Mouse (Mus musculus) hindbrain, postnatal 0 days (tissue): ENCODE data around the gene Slc30a4. TPM values are rescaled to one million over a fixed set of nuclear protein-coding genes. Genes with fewer than 3 reads are reported as not detected.

Experiments
- ATAC-seq: fragments of 200-750 bp; cut with Nextera tagmentation; 2 replicates; pipeline ENCODE4 v1.8.0; 2017; ENCODE audit warnings: mild to moderate bottlenecking, moderate TSS enrichment, moderate library complexity
- DNase-seq: peaks from one replicate; pipeline ENCODE4 v3.0.0-alpha.2; 2015; ENCODE audit warnings: low spot score
- H3K27ac ChIP-seq: fragments of 300-500 bp; sonication (generic); 2 replicates; pipeline ENCODE4 v1.5.1; 2014; ENCODE audit warnings: mild to moderate bottlenecking
- H3K27me3 ChIP-seq: fragments of 300-500 bp; sonication (generic); 2 replicates; pipeline ENCODE4 v1.6.1; 2014; ENCODE audit warnings: low read length, mixed read lengths; ENCODE audit not compliant: insufficient read depth
- H3K36me3 ChIP-seq: fragments of 300-500 bp; sonication (generic); 2 replicates; pipeline ENCODE4 v1.6.1; 2014; ENCODE audit warnings: low read length, mixed read lengths; ENCODE audit not compliant: insufficient read depth
- H3K4me1 ChIP-seq: fragments of 300-500 bp; sonication (generic); 2 replicates; pipeline ENCODE4 v1.6.1; 2014; ENCODE audit warnings: antibody characterized with exemption, low read length, mixed read lengths; ENCODE audit not compliant: insufficient read depth
- H3K4me2 ChIP-seq: fragments of 300-500 bp; sonication (generic); 2 replicates; pipeline ENCODE4 v1.6.1; 2014; ENCODE audit warnings: low read depth, mild to moderate bottlenecking, low read length, moderate library complexity, mixed read lengths
- H3K4me3 ChIP-seq: fragments of 300-500 bp; sonication (generic); 2 replicates; pipeline ENCODE4 v1.5.1; 2014; ENCODE audit warnings: low read length
- H3K9ac ChIP-seq: fragments of 300-500 bp; sonication (generic); replicated peaks from 2 replicates; pipeline ENCODE4 v1.6.1; 2014; ENCODE audit warnings: mild to moderate bottlenecking, low read length, moderate library complexity, mixed read lengths
- H3K9me3 ChIP-seq: fragments of 300-500 bp; sonication (generic); 2 replicates; pipeline ENCODE4 v1.6.1; 2016; ENCODE audit warnings: low read length, mixed read lengths
- CTCF ChIP-seq: IDR thresholded peaks from 2 replicates; pipeline ENCODE4 v1.5.1; 2016; ENCODE audit warnings: antibody characterized with exemption, control low read depth, low read depth
- WGBS: fragments of 180-500 bp; shearing (Covaris S2); extraction: QIAGEN DNeasy Blood & Tissue Kit; methylation state at CpG from one replicate; pipeline ENCODE4 v1.1.7; 2014; 5-methylcytosine and 5-hydroxymethylcytosine counted together
- polyA plus RNA-seq: library from polyadenylated mRNA; unstranded; fragments of >200 nt; fragmentation: Nextera tagmentation; extraction: Ambion mirVana; gene quantifications from 2 replicates; pipeline ENCODE4 v1.2.1, GENCODE M21; 2015
- total RNA-seq: library from RNA; depleted of rRNA; stranded (reverse); fragments of >200 nt; gene quantifications from 2 replicates; pipeline ENCODE4 v1.2.3, GENCODE M21; 2014

Slc30a4 gene
- total and polyA plus RNA-seq, 2 experiments from 2014 or later, result 6.6 to 32.0 TPM

DNA sequence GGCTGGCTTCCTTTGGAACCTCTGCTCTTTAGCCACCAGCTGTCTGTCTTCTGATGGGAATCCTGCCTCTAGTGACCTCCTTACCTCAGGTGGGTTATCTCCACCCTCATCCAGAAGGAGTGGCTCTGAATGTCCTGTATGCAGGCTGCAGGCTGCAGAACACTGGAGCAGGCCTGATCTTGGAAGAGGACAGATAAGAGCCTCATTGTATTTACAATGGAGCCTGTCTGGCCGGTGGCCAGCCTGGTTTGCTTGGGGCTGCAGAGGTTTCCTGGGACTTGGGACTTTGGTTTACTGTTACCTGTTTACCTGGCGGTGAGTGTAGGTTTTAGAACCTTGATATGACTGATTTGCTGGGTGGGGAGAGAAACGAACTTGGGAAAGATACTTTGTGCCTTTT, 5.6 kb upstream of the Slc30a4 start:
- DNase-seq (no peak), ATAC-seq (no peak)
- Histone ChIP-seq H3K4me1 (no peaks in the 10 kb centered on the region), H3K4me3 (no peak overlapping the region), H3K27me3 (no peaks in the 10 kb centered on the region), H3K9me3 (no peaks in the 10 kb centered on the region), H3K36me3 (no peaks in the 10 kb centered on the region), H3K27ac (no peak overlapping the region), H3K9ac (no peak overlapping the region), H3K4me2 (no peak overlapping the region)
- WGBS, result 69% methylated on average over 3 of the region's 3 CpGs
- TF ChIP-seq CTCF, result no peak

DNA sequence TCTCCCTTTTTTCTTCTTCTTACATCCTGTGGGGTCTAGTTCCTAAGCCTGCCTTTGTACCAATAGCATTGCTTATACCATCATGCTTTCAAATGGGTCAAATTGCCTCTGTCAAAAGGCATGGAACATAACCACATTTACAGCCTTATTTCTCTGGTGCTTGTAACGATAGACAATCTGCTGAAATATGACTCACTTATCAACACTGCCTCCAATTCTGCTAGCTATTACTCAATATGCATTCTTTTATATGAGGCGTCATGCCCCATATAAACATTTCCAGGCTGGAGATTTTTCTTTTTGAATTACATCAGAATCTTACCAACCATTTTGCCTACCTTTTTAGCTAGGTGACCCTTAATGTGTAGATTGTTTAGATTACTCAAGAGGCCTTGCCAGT, 2.1 kb upstream of the Slc30a4 start:
- 90% methylated on average over 2 of the region's 2 CpGs for WGBS
- TF ChIP-seq CTCF, result no peak
- no peak for DNase-seq
- Histone ChIP-seq H3K4me1 (peaks cover 16% of the 10 kb centered on the region), H3K27me3 (no peaks in the 10 kb centered on the region), H3K36me3 (no peaks in the 10 kb centered on the region), H3K9me3 (no peaks in the 10 kb centered on the region), H3K9ac (no peak overlapping the region), H3K4me3 (no peak overlapping the region), H3K27ac (no peak overlapping the region), H3K4me2 (no peak overlapping the region)
- ATAC-seq, result no peak

- Histone ChIP-seq H3K27ac (peak overlapping the region; percentile 82; the same call in 1 of the 2 replicates), H3K4me1 (peaks cover 16% of the 10 kb centered on the region), H3K4me3 (peak overlapping the region; percentile 81), H3K9ac (peak overlapping the region; percentile 83), H3K36me3 (no peaks in the 10 kb centered on the region), H3K27me3 (no peaks in the 10 kb centered on the region), H3K9me3 (no peaks in the 10 kb centered on the region), H3K4me2 (peak overlapping the region; percentile 95)
- WGBS, result under 1% methylated on average over 15 of the region's 15 CpGs
- DNase-seq (no peak), ATAC-seq (no peak)
- TF ChIP-seq CTCF, result no peak
These were observed 637 bp downstream of the Slc30a4 start for GRCm38 (mm10) chr2:122701871-122702180.

GRCm38 (mm10) chr2:122701012-122701411, 1.5 kb downstream of the Slc30a4 start:
- ATAC-seq (no peak), DNase-seq (no peak)
- Histone ChIP-seq H3K4me2 (peak overlapping the region; percentile 95), H3K4me1 (peaks cover 16% of the 10 kb centered on the region), H3K27me3 (no peaks in the 10 kb centered on the region), H3K4me3 (peak overlapping the region; percentile 81), H3K9me3 (no peaks in the 10 kb centered on the region), H3K9ac (peak overlapping the region; percentile 83; the same call in 1 of the 2 replicates), H3K36me3 (no peaks in the 10 kb centered on the region), H3K27ac (no peak overlapping the region)
- TF ChIP-seq CTCF, result no peak
- WGBS, result 49% methylated on average over 8 of the region's 8 CpGs

GRCm38 (mm10) chr2:122697526-122697925, 4.9 kb downstream of the Slc30a4 start:
- no peak for ATAC-seq
- Histone ChIP-seq H3K36me3 (no peaks in the 10 kb centered on the region), H3K27me3 (no peaks in the 10 kb centered on the region), H3K4me3 (no peak overlapping the region), H3K9me3 (no peaks in the 10 kb centered on the region), H3K4me2 (no peak overlapping the region), H3K4me1 (peaks cover 16% of the 10 kb centered on the region), H3K27ac (no peak overlapping the region), H3K9ac (no peak overlapping the region)
- DNase-seq, result no peak
- TF ChIP-seq CTCF, result no peak
- 86% methylated on average over 2 of the region's 2 CpGs for WGBS

DNA sequence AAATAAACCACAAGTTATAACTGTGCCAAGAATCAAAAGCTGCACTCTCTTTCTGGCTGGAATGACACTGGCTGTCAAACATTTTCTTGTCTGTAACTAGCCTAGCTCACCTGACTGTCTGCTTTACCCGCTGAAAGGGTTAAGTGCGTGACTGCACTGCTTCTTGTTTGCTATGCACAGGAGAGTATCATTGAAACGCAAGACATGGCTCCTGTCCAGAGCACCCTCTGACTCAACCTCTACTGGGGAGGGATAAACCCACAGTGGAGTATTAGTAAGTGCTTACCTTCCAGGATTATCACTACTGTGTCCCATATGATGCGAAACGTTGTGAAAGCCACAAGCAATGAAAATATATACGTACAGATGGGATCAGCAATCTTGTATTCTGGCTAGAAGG, 15.8 kb downstream of the Slc30a4 start:
- Histone ChIP-seq H3K4me1 (no peaks in the 10 kb centered on the region), H3K4me3 (no peak overlapping the region), H3K9me3 (peaks cover 6% of the 10 kb centered on the region), H3K4me2 (no peak overlapping the region), H3K27me3 (no peaks in the 10 kb centered on the region), H3K27ac (no peak overlapping the region), H3K36me3 (peaks cover 7% of the 10 kb centered on the region; the same call in 1 of the 2 replicates), H3K9ac (no peak overlapping the region)
- ATAC-seq, result no peak
- TF ChIP-seq CTCF, result no peak
- 78% methylated on average over 6 of the region's 6 CpGs for WGBS
- DNase-seq, result no peak

DNA sequence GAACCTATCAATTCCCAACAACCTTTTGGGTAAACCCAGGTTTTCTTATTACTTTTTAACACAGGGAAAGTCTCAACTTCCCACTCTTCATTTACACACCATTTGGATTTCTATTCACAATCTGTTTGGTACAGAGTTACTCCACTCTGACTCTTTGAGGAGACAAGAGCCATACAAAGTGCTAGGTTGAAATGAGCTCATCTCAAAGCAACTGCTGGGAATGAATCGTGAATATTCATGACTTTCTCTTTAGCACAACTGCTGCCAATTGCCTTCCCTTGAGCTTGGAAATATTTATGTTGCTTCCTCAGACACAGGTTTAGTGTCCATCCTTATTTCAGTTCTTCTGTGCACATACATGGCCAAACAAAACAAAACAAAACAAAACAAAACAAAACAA, 18.8 kb downstream of the Slc30a4 start:
- DNase-seq (peak; percentile 10), ATAC-seq (no peak)
- H3K4me3 ChIP-seq, result no peak overlapping the region
- H3K4me2 ChIP-seq, result no peak overlapping the region
- H3K9me3 ChIP-seq, result peaks cover 13% of the 10 kb centered on the region
- no peak overlapping the region for H3K9ac ChIP-seq
- TF ChIP-seq CTCF, result no peak
- H3K4me1 ChIP-seq, result no peaks in the 10 kb centered on the region
- 56% methylated on average over 1 of the region's 1 CpGs for WGBS
- H3K27me3 ChIP-seq, result no peaks in the 10 kb centered on the region
- H3K36me3 ChIP-seq, result peaks cover 7% of the 10 kb centered on the region; the same call in 1 of the 2 replicates
- no peak overlapping the region for H3K27ac ChIP-seq
